In genomic region chr17:45623425-45623824, GRCm38 (mm10) we compare ENCODE assay signal across 12 mouse cellular contexts. TPM values are rescaled to one million over a fixed set of nuclear protein-coding genes. Genes with fewer than 3 reads are reported as not detected.
DNase-seq lines count a peak whose midpoint lies in the region; TF ChIP-seq lines count a peak whose summit lies in the region.
"Not testable (repeated sequence)": the region's sequence is repeated elsewhere in the genome, so short reads cannot be mapped to it uniquely, and the experiment has no call there.
"Had no signal": no experiment of that assay in that cellular context is flagged by ENCODE, and none has a peak within 500 bp of the region (broad histone marks: within the 10 kb centered on the region; RNA-seq: fewer than 3 reads in every experiment).

No protein-coding gene starts in this region.

- in situ Hi-C loops in CH12.LX (cut with MboI; ENCODE audit: low pct_ligation_motif_present, low pct_unique_long_range_greater_than_20kb, low sequenced_read_pairs), result not testable (repeated sequence)

- not testable (repeated sequence) for H3K36me3 ChIP-seq in CH12.LX (replicated peaks in 1 of 2; ENCODE audit: control insufficient read depth in 1 of 2, insufficient read depth in 1 of 2, low read length in 1 of 2); MEL (ENCODE audit: control insufficient read depth in 1 of 2, insufficient read depth in 2 of 2, low read length in 2 of 2)

- H3K27me3 ChIP-seq in CH12.LX (replicated peaks); MEL (ENCODE audit: control insufficient read depth in 1 of 2, insufficient read depth in 2 of 2, low read length in 2 of 2): not testable (repeated sequence)

- not testable (repeated sequence) for H3K9ac ChIP-seq in CH12.LX (ENCODE audit: insufficient read depth, low read depth); MEL (ENCODE audit: control insufficient read depth, low read depth, low read length, poor library complexity, severe bottlenecking)

- DNase-seq in CH12.LX (ENCODE audit: extremely low read depth); MEL (ENCODE audit: low read depth, low spot score): not testable (repeated sequence)

- not testable (repeated sequence) for H3K4me3 ChIP-seq in CH12.LX (replicated peaks in 1 of 3; ENCODE audit: low read depth in 2 of 3, low read length in 2 of 3, poor library complexity in 1 of 3); MEL (ENCODE audit: control insufficient read depth in 1 of 2, insufficient read depth in 1 of 2, low read depth in 2 of 2, low read length in 2 of 2)

- not testable (repeated sequence) for TF ChIP-seq RAD21 in CH12.LX (IDR thresholded peaks at IDR 0.05; ENCODE audit: low read depth, low read length); MEL (IDR thresholded peaks at IDR 0.05; ENCODE audit: low read depth, low read length)

- H3K27ac ChIP-seq in CH12.LX (ENCODE audit: insufficient read depth, low read depth); MEL (ENCODE audit: control insufficient read depth, low read depth, low read length): not testable (repeated sequence)

- H3K9me3 ChIP-seq in CH12.LX (replicated peaks; ENCODE audit: low read length); MEL (replicated peaks; ENCODE audit: insufficient read depth, low read length): not testable (repeated sequence)

- dilution Hi-C loops in CH12.LX (cut with MboI; ENCODE audit: extremely low pct_ligation_motif_present, extremely low pct_unique_long_range_greater_than_20kb, low sequenced_read_pairs), result not testable (repeated sequence)

- peaks cover 7 to 35% of the 10 kb centered on the region in 2 experiments; a peak in 3 of 4 replicates for H3K4me1 ChIP-seq in CH12.LX (ENCODE audit: control insufficient read depth in 1 of 2, insufficient read depth in 2 of 2)
- peaks cover 0 to 26% of the 10 kb centered on the region in 2 experiments for H3K4me1 ChIP-seq in MEL (ENCODE audit: control insufficient read depth in 1 of 2, insufficient read depth in 2 of 2, low read length in 2 of 2)

- not testable (repeated sequence) for H3K79me2 ChIP-seq in CH12.LX (replicated peaks; ENCODE audit: control insufficient read depth, extremely low read depth, insufficient read depth, poor library complexity, severe bottlenecking); MEL (ENCODE audit: control insufficient read depth, insufficient read depth, low read length, poor library complexity)

- not testable (repeated sequence) for H3K4me2 ChIP-seq in CH12.LX (ENCODE audit: insufficient read depth, low read depth, poor library complexity, severe bottlenecking)

- not testable (repeated sequence) for TF ChIP-seq EP300 in CH12.LX (IDR thresholded peaks at IDR 0.05; ENCODE audit: low read length); MEL (IDR thresholded peaks at IDR 0.05; ENCODE audit: low read depth in 1 of 2, low read length in 2 of 2)

- not testable (repeated sequence) for TF ChIP-seq CTCF in CH12.LX (conservative IDR thresholded peaks at IDR 0.05 in 1 of 2, IDR thresholded peaks at IDR 0.05 in 1 of 2; ENCODE audit: low read depth in 2 of 2, low read length in 2 of 2); MEL (IDR thresholded peaks at IDR 0.05 in 2 of 3, conservative IDR thresholded peaks at IDR 0.05 in 1 of 3; ENCODE audit: control insufficient read depth in 1 of 3, insufficient read depth in 1 of 3, low read depth in 2 of 3, low read length in 3 of 3, poor library complexity in 1 of 3, severe bottlenecking in 1 of 3)

- not testable (repeated sequence) for TF ChIP-seq POLR2A in CH12.LX (IDR thresholded peaks at IDR 0.05; ENCODE audit: low read depth, low read length); MEL (IDR thresholded peaks at IDR 0.05; ENCODE audit: control insufficient read depth in 1 of 2, insufficient read depth in 1 of 2, low read depth in 1 of 2, low read length in 2 of 2, poor library complexity in 1 of 2)

TF ChIP-seq in CH12.LX, 34 proteins besides CTCF, POLR2A, EP300 and RAD21:
- TF ChIP-seq ZNF384 (IDR thresholded peaks at IDR 0.05; ENCODE audit: low read depth, low read length), result peak; percentile 84

TF ChIP-seq in MEL, 35 proteins besides CTCF, POLR2A, EP300 and RAD21:
- TF ChIP-seq ZNF384 (IDR thresholded peaks at IDR 0.05; ENCODE audit: low read depth, low read length), result peak; percentile 73

RNA-seq across cellular contexts. Expression of gene Mymx, which starts 21.5 kb away (rescaled TPM):
- total RNA-seq in CH12.LX (2012; rRNA removed), result not detected in 2 replicates
- not detected in 2 replicates for total RNA-seq in CH12.LX (2014; rRNA removed)
- not detected in 2 replicates for polyA plus RNA-seq in CH12.LX (2012; ENCODE audit: insufficient read length, low read depth)
- not detected in 2 replicates for total RNA-seq in MEL (2012; rRNA removed)
- polyA plus RNA-seq in MEL (2012; ENCODE audit: insufficient read depth in 1 of 2, insufficient read length in 2 of 2, low read depth in 1 of 2, low replicate concordance in 2 of 2, missing spikeins in 1 of 2), result not detected
- total RNA-seq: adrenal gland, adult 18-20 months; adrenal gland, adult 2 months; adrenal gland, postnatal 25 days; adrenal gland, postnatal 36 days; G1E had no signal
- polyA plus RNA-seq: activated CD4-positive, CD25-positive, alpha-beta regulatory T cell, adult 4 months; CD4-positive, CD25-positive, alpha-beta regulatory T cell, adult 4 months; cerebellum, adult 2 months; G1E; Patski had no signal

RNA-seq across cellular contexts. Expression of gene Slc29a1, which starts 24.0 kb away (rescaled TPM):
- total RNA-seq in CH12.LX (2012; rRNA removed) (58.4 and 66.9 TPM in 2 replicates), CH12.LX (2014; rRNA removed) (69.2 and 72.1 TPM in 2 replicates), MEL (2012; rRNA removed) (200 and 238 TPM in 2 replicates)
- polyA plus RNA-seq in CH12.LX (2012; ENCODE audit: insufficient read length, low read depth) (74.2 and 88.0 TPM in 2 replicates), MEL (2012; ENCODE audit: insufficient read depth in 1 of 2, insufficient read length in 2 of 2, low read depth in 1 of 2, low replicate concordance in 2 of 2, missing spikeins in 1 of 2) (100 to 1,000 TPM in 1 of 2 experiments, not detected in 1; 341 TPM)

RNA-seq across cellular contexts. Expression of gene Capn11, which starts 35.7 kb away (rescaled TPM):
- total RNA-seq in CH12.LX (2012; rRNA removed) (not detected in 2 replicates), CH12.LX (2014; rRNA removed) (not detected in 2 replicates), MEL (2012; rRNA removed) (not detected in 2 replicates)
- polyA plus RNA-seq in CH12.LX (2012; ENCODE audit: insufficient read length, low read depth) (0.09 and 0.10 TPM in 2 replicates), MEL (2012; ENCODE audit: insufficient read depth in 1 of 2, insufficient read length in 2 of 2, low read depth in 1 of 2, low replicate concordance in 2 of 2, missing spikeins in 1 of 2) (under 1 TPM in 1 of 2 experiments, not detected in 1; 0.03 TPM)
- total RNA-seq: adrenal gland, postnatal 36 days; ES-E14; G1E had no signal
- polyA plus RNA-seq: adrenal gland, adult 2 months; G1E; Patski had no signal

RNA-seq across cellular contexts. Expression of gene Hsp90ab1, which starts 50.4 kb away (rescaled TPM):
- total RNA-seq in CH12.LX (2012; rRNA removed) (1,180 and 1,205 TPM in 2 replicates), CH12.LX (2014; rRNA removed) (607 and 790 TPM in 2 replicates), MEL (2012; rRNA removed) (1,032 and 1,220 TPM in 2 replicates)
- polyA plus RNA-seq in CH12.LX (2012; ENCODE audit: insufficient read length, low read depth) (4,858 and 5,122 TPM in 2 replicates), MEL (2012; ENCODE audit: insufficient read depth in 1 of 2, insufficient read length in 2 of 2, low read depth in 1 of 2, low replicate concordance in 2 of 2, missing spikeins in 1 of 2) (over 10,000 TPM in 1 of 2 experiments, 1,000 to 10,000 TPM in 1; 4,130 to 27,726 TPM)

RNA-seq across cellular contexts. Expression of gene Slc35b2, which starts 59.8 kb away (rescaled TPM):
- total RNA-seq in CH12.LX (2012; rRNA removed) (59.5 and 73.9 TPM in 2 replicates), CH12.LX (2014; rRNA removed) (89.3 and 101 TPM in 2 replicates), MEL (2012; rRNA removed) (65.8 and 81.7 TPM in 2 replicates)
- polyA plus RNA-seq in CH12.LX (2012; ENCODE audit: insufficient read length, low read depth) (54.1 and 57.2 TPM in 2 replicates), MEL (2012; ENCODE audit: insufficient read depth in 1 of 2, insufficient read length in 2 of 2, low read depth in 1 of 2, low replicate concordance in 2 of 2, missing spikeins in 1 of 2) (100 to 1,000 TPM in 1 of 2 experiments, not detected in 1; 111 TPM)
